Mouse (Mus musculus) intestine, embryonic 14.5 days (tissue): ENCODE measurements around the gene Zfand4. TPM values are rescaled to one million over a fixed set of nuclear protein-coding genes. Genes with fewer than 3 reads are reported as not detected.

Source experiments
- ATAC-seq: fragments of 200-750 bp; cut with Nextera tagmentation; replicated peaks from 2 replicates; pipeline ENCODE4 v1.8.0; 2017; ENCODE audit warnings: low read depth, moderate number of reproducible peaks, moderate TSS enrichment, moderate library complexity; ENCODE audit not compliant: low FRiP score, low TSS enrichment
- DNase-seq: peaks from one replicate; pipeline ENCODE4 v3.0.0-alpha.2; 2018; ENCODE audit warnings: low spot score
- H3K27ac ChIP-seq: fragments of 300-500 bp; sonication (generic); 2 replicates; pipeline ENCODE4 v1.5.1; 2014; ENCODE audit warnings: low read depth, mild to moderate bottlenecking, control low read depth
- H3K27me3 ChIP-seq: fragments of 300-500 bp; sonication (generic); replicated peaks from 2 replicates; pipeline ENCODE4 v1.6.1; 2014; ENCODE audit warnings: low read length, control low read depth; ENCODE audit not compliant: control insufficient read depth, insufficient read depth
- H3K36me3 ChIP-seq: fragments of 300-500 bp; sonication (generic); 2 replicates; pipeline ENCODE4 v1.6.1; 2014; ENCODE audit warnings: low read length, control low read depth; ENCODE audit not compliant: control insufficient read depth, insufficient read depth
- H3K4me1 ChIP-seq: fragments of 300-500 bp; sonication (generic); replicated peaks from 2 replicates; pipeline ENCODE4 v1.6.1; 2014; ENCODE audit warnings: low read length, control low read depth, mixed read lengths; ENCODE audit not compliant: control insufficient read depth, insufficient read depth
- H3K4me2 ChIP-seq: fragments of 300-500 bp; sonication (generic); 2 replicates; pipeline ENCODE4 v1.6.1; 2014; ENCODE audit warnings: low read length
- H3K4me3 ChIP-seq: fragments of 300-500 bp; sonication (generic); 2 replicates; pipeline ENCODE4 v1.5.1; 2014; ENCODE audit warnings: low read depth, low read length, control low read depth, mixed read lengths
- H3K9ac ChIP-seq: fragments of 300-500 bp; sonication (generic); 2 replicates; pipeline ENCODE4 v1.6.1; 2014; ENCODE audit warnings: mild to moderate bottlenecking, low read length
- H3K9me3 ChIP-seq: fragments of 300-500 bp; sonication (generic); 2 replicates; pipeline ENCODE4 v1.6.1; 2016; ENCODE audit warnings: low read length, control low read depth; ENCODE audit not compliant: control insufficient read depth
- WGBS: fragments of 180-500 bp; shearing (Covaris S2); extraction: QIAGEN DNeasy Blood & Tissue Kit; methylation state at CpG from one replicate; pipeline ENCODE4 v1.1.7; 2014; 5-methylcytosine and 5-hydroxymethylcytosine counted together
- polyA plus RNA-seq: library from polyadenylated mRNA; unstranded; fragments of >200 nt; fragmentation: Nextera tagmentation; extraction: Ambion mirVana; gene quantifications from 2 replicates; pipeline ENCODE4 v1.2.1, GENCODE M21; 2014

Gene Zfand4
- polyA plus RNA-seq, 1 experiment from 2014 or later, result 4.8 TPM

GRCm38 (mm10) chr6:116281014-116281413 lies 17.0 kb downstream of the Zfand4 start:
- Histone ChIP-seq H3K4me2 (no peak overlapping the region), H3K27me3 (no peaks in the 10 kb centered on the region), H3K9ac (no peak overlapping the region), H3K4me1 (no peaks in the 10 kb centered on the region), H3K9me3 (no peaks in the 10 kb centered on the region), H3K36me3 (no peaks in the 10 kb centered on the region), H3K4me3 (no peak overlapping the region), H3K27ac (no peak overlapping the region)
- DNase-seq (no peak), ATAC-seq (no peak)
- WGBS, result 92% methylated on average over 13 of the region's 13 CpGs

GRCm38 (mm10) chr6:116282546-116282945 lies 18.5 kb downstream of the Zfand4 start:
- H3K36me3 ChIP-seq, result no peaks in the 10 kb centered on the region
- H3K9ac ChIP-seq, result no peak overlapping the region
- no peaks in the 10 kb centered on the region for H3K4me1 ChIP-seq
- no peaks in the 10 kb centered on the region for H3K27me3 ChIP-seq
- DNase-seq (no peak), ATAC-seq (no peak)
- H3K27ac ChIP-seq, result no peak overlapping the region
- no peak overlapping the region for H3K4me2 ChIP-seq
- H3K4me3 ChIP-seq, result no peak overlapping the region
- no peaks in the 10 kb centered on the region for H3K9me3 ChIP-seq
- whole genome bisulfite sequencing, result 59% methylated on average over 4 of the region's 4 CpGs

GRCm38 (mm10) chr6:116283280-116283679 lies 19.3 kb downstream of the Zfand4 start:
- no peaks in the 10 kb centered on the region for H3K9me3 ChIP-seq
- no peak overlapping the region for H3K4me3 ChIP-seq
- H3K27ac ChIP-seq, result no peak overlapping the region
- no peak for DNase-seq
- WGBS, result 72% methylated on average over 3 of the region's 3 CpGs
- no peaks in the 10 kb centered on the region for H3K27me3 ChIP-seq
- H3K36me3 ChIP-seq, result no peaks in the 10 kb centered on the region
- H3K4me1 ChIP-seq, result no peaks in the 10 kb centered on the region
- no peak overlapping the region for H3K9ac ChIP-seq
- no peak overlapping the region for H3K4me2 ChIP-seq
- no peak for ATAC-seq

- no peak overlapping the region for H3K4me3 ChIP-seq
- 88% methylated on average over 4 of the region's 4 CpGs for WGBS
- H3K9ac ChIP-seq, result no peak overlapping the region
- no peaks in the 10 kb centered on the region for H3K27me3 ChIP-seq
- no peaks in the 10 kb centered on the region for H3K4me1 ChIP-seq
- no peak for ATAC-seq
- no peaks in the 10 kb centered on the region for H3K36me3 ChIP-seq
- no peaks in the 10 kb centered on the region for H3K9me3 ChIP-seq
- no peak overlapping the region for H3K27ac ChIP-seq
- DNase-seq, result no peak
- H3K4me2 ChIP-seq, result no peak overlapping the region
These were observed 22.3 kb downstream of the Zfand4 start for GRCm38 (mm10) chr6:116286321-116286720.

- no peaks in the 10 kb centered on the region for H3K36me3 ChIP-seq
- no peak overlapping the region for H3K4me3 ChIP-seq
- ATAC-seq, result peak; percentile 98
- no peaks in the 10 kb centered on the region for H3K4me1 ChIP-seq
- 73% methylated on average over 5 of the region's 5 CpGs for WGBS
- no peak overlapping the region for H3K27ac ChIP-seq
- DNase-seq, result no peak
- H3K9me3 ChIP-seq, result no peaks in the 10 kb centered on the region
- no peak overlapping the region for H3K9ac ChIP-seq
- no peak overlapping the region for H3K4me2 ChIP-seq
- no peaks in the 10 kb centered on the region for H3K27me3 ChIP-seq
These were observed 23.0 kb downstream of the Zfand4 start for GRCm38 (mm10) chr6:116286870-116287575.

GRCm38 (mm10) chr6:116311411-116311810 lies 47.4 kb downstream of the Zfand4 start:
- DNase-seq, result no peak
- H3K36me3 ChIP-seq, result no peaks in the 10 kb centered on the region
- no peak overlapping the region for H3K9ac ChIP-seq
- H3K4me1 ChIP-seq, result no peaks in the 10 kb centered on the region
- no peak for ATAC-seq
- H3K27ac ChIP-seq, result no peak overlapping the region
- no peak overlapping the region for H3K4me3 ChIP-seq
- H3K9me3 ChIP-seq, result no peaks in the 10 kb centered on the region
- H3K4me2 ChIP-seq, result no peak overlapping the region
- H3K27me3 ChIP-seq, result no peaks in the 10 kb centered on the region
- WGBS, result 88% methylated on average over 2 of the region's 2 CpGs

- no peak overlapping the region for H3K9ac ChIP-seq
- no peak overlapping the region for H3K4me2 ChIP-seq
- H3K27me3 ChIP-seq, result no peaks in the 10 kb centered on the region
- H3K4me3 ChIP-seq, result no peak overlapping the region
- H3K27ac ChIP-seq, result no peak overlapping the region
- H3K36me3 ChIP-seq, result no peaks in the 10 kb centered on the region
- DNase-seq, result no peak
- 79% methylated on average over 3 of the region's 3 CpGs for WGBS
- H3K4me1 ChIP-seq, result no peaks in the 10 kb centered on the region
- H3K9me3 ChIP-seq, result no peaks in the 10 kb centered on the region
- no peak for ATAC-seq
These were observed 55.2 kb downstream of the Zfand4 start for GRCm38 (mm10) chr6:116319259-116319658.

GRCm38 (mm10) chr6:116326641-116327040 lies 62.6 kb downstream of the Zfand4 start:
- Histone ChIP-seq H3K27me3 (no peaks in the 10 kb centered on the region), H3K9ac (no peak overlapping the region), H3K4me1 (no peaks in the 10 kb centered on the region), H3K4me2 (no peak overlapping the region), H3K27ac (no peak overlapping the region), H3K36me3 (no peaks in the 10 kb centered on the region), H3K9me3 (no peaks in the 10 kb centered on the region), H3K4me3 (no peak overlapping the region)
- WGBS, result 77% methylated on average over 3 of the region's 3 CpGs
- no peak for ATAC-seq
- DNase-seq, result no peak

- Histone ChIP-seq H3K27me3 (no peaks in the 10 kb centered on the region), H3K36me3 (no peaks in the 10 kb centered on the region), H3K4me1 (no peaks in the 10 kb centered on the region), H3K9ac (no peak overlapping the region), H3K27ac (no peak overlapping the region), H3K4me3 (no peak overlapping the region), H3K4me2 (no peak overlapping the region), H3K9me3 (no peaks in the 10 kb centered on the region)
- no peak for DNase-seq
- WGBS, result 96% methylated on average over 2 of the region's 2 CpGs
- no peak for ATAC-seq
These were observed 67.4 kb downstream of the Zfand4 start for GRCm38 (mm10) chr6:116331396-116331795.
